Mouse (Mus musculus) limb, embryonic 11.5 days (tissue): ENCODE measurements around the gene Unc13b. TPM values are rescaled to one million over a fixed set of nuclear protein-coding genes. Genes with fewer than 3 reads are reported as not detected.

Source experiments
- ATAC-seq: fragments of 200-750 bp; cut with Nextera tagmentation; 2 replicates; pipeline ENCODE4 v1.8.0; 2017; ENCODE audit warnings: low read depth; ENCODE audit not compliant: insufficient number of reproducible peaks, low FRiP score, low TSS enrichment
- DNase-seq: peaks from one replicate; pipeline ENCODE4 v3.0.0-alpha.2; 2015; ENCODE audit warnings: low spot score
- H3K27ac ChIP-seq: fragments of 300-500 bp; sonication (generic); replicated peaks from 2 replicates; pipeline ENCODE4 v1.5.1; 2014; ENCODE audit warnings: low read depth, mild to moderate bottlenecking, low read length
- H3K27me3 ChIP-seq: fragments of 300-500 bp; sonication (generic); 2 replicates; pipeline ENCODE4 v1.6.1; 2014; ENCODE audit warnings: mild to moderate bottlenecking, low read length, mixed read lengths; ENCODE audit not compliant: control insufficient read depth, insufficient read depth
- H3K36me3 ChIP-seq: fragments of 300-500 bp; sonication (generic); 2 replicates; pipeline ENCODE4 v1.6.1; 2014; ENCODE audit warnings: mild to moderate bottlenecking, low read length, moderate library complexity, mixed read lengths; ENCODE audit not compliant: control insufficient read depth, insufficient read depth
- H3K4me1 ChIP-seq: fragments of 300-500 bp; sonication (generic); 2 replicates; pipeline ENCODE4 v1.6.1; 2014; ENCODE audit warnings: low read length, mixed read lengths; ENCODE audit not compliant: control insufficient read depth, insufficient read depth
- H3K4me2 ChIP-seq: fragments of 300-500 bp; sonication (generic); 2 replicates; pipeline ENCODE4 v1.6.1; 2014; ENCODE audit warnings: low read depth, mild to moderate bottlenecking, moderate library complexity; ENCODE audit not compliant: severe bottlenecking
- H3K4me3 ChIP-seq: fragments of 300-500 bp; sonication (generic); 2 replicates; pipeline ENCODE4 v1.5.1; 2014; ENCODE audit warnings: low read depth, low read length
- H3K9ac ChIP-seq: fragments of 300-500 bp; sonication (generic); 2 replicates; pipeline ENCODE4 v1.6.1; 2014; ENCODE audit warnings: mild to moderate bottlenecking, low read length
- H3K9me3 ChIP-seq: fragments of 300-500 bp; sonication (generic); 2 replicates; pipeline ENCODE4 v1.6.1; 2016; ENCODE audit warnings: low read length; ENCODE audit not compliant: control insufficient read depth
- WGBS: fragments of 180-500 bp; shearing (Covaris S2); extraction: QIAGEN DNeasy Blood & Tissue Kit; methylation state at CpG from one replicate; pipeline ENCODE4 v1.1.7; 2014; 5-methylcytosine and 5-hydroxymethylcytosine counted together
- polyA plus RNA-seq: library from polyadenylated mRNA; unstranded; fragments of >200 nt; fragmentation: Nextera tagmentation; extraction: Ambion mirVana; gene quantifications from 2 replicates; pipeline ENCODE4 v1.2.1, GENCODE M21; 2014

Unc13b gene
- polyA plus RNA-seq, 1 experiment from 2014 or later, result 2.4 TPM

GRCm38 (mm10) chr4:43161124-43161657, 102.4 kb downstream of the Unc13b start:
- ATAC-seq (no peak), DNase-seq (no peak)
- Histone ChIP-seq H3K27me3 (no peaks in the 10 kb centered on the region), H3K9me3 (no peaks in the 10 kb centered on the region), H3K4me2 (no peak overlapping the region), H3K4me1 (no peaks in the 10 kb centered on the region), H3K4me3 (no peak overlapping the region), H3K9ac (no peak overlapping the region), H3K36me3 (no peaks in the 10 kb centered on the region), H3K27ac (no peak overlapping the region)
- WGBS, result 96% methylated on average over 3 of the region's 3 CpGs

- 73% methylated on average over 3 of the region's 3 CpGs for WGBS
- no peak overlapping the region for H3K4me2 ChIP-seq
- no peaks in the 10 kb centered on the region for H3K9me3 ChIP-seq
- ATAC-seq (no peak), DNase-seq (no peak)
- H3K9ac ChIP-seq, result no peak overlapping the region
- H3K27me3 ChIP-seq, result no peaks in the 10 kb centered on the region
- H3K4me3 ChIP-seq, result no peak overlapping the region
- H3K4me1 ChIP-seq, result no peaks in the 10 kb centered on the region
- no peaks in the 10 kb centered on the region for H3K36me3 ChIP-seq
- no peak overlapping the region for H3K27ac ChIP-seq
Measured at GRCm38 (mm10) chr4:43163205-43163604, 104.5 kb downstream of the Unc13b start.

- DNase-seq, result no peak
- no peak for ATAC-seq
- no peaks in the 10 kb centered on the region for H3K4me1 ChIP-seq
- no peaks in the 10 kb centered on the region for H3K36me3 ChIP-seq
- H3K9ac ChIP-seq, result no peak overlapping the region
- H3K4me3 ChIP-seq, result no peak overlapping the region
- H3K9me3 ChIP-seq, result no peaks in the 10 kb centered on the region
- 88% methylated on average over 12 of the region's 12 CpGs for WGBS
- no peak overlapping the region for H3K27ac ChIP-seq
- no peaks in the 10 kb centered on the region for H3K27me3 ChIP-seq
- H3K4me2 ChIP-seq, result no peak overlapping the region
Measured at GRCm38 (mm10) chr4:43165403-43166005, 106.8 kb downstream of the Unc13b start.

GRCm38 (mm10) chr4:43170028-43170427, 111.3 kb downstream of the Unc13b start:
- 81% methylated on average over 3 of the region's 3 CpGs for WGBS
- DNase-seq (no peak), ATAC-seq (no peak)
- Histone ChIP-seq H3K4me2 (no peak overlapping the region), H3K4me3 (no peak overlapping the region), H3K9me3 (no peaks in the 10 kb centered on the region), H3K9ac (no peak overlapping the region), H3K4me1 (no peaks in the 10 kb centered on the region), H3K27me3 (no peaks in the 10 kb centered on the region), H3K36me3 (no peaks in the 10 kb centered on the region), H3K27ac (no peak overlapping the region)

- Histone ChIP-seq H3K4me3 (no peak overlapping the region), H3K4me2 (no peak overlapping the region), H3K27me3 (no peaks in the 10 kb centered on the region), H3K36me3 (no peaks in the 10 kb centered on the region), H3K9me3 (no peaks in the 10 kb centered on the region), H3K4me1 (no peaks in the 10 kb centered on the region), H3K9ac (no peak overlapping the region), H3K27ac (no peak overlapping the region)
- ATAC-seq (no peak), DNase-seq (no peak)
- 88% methylated on average over 2 of the region's 2 CpGs for WGBS
Measured at GRCm38 (mm10) chr4:43177126-43177525, 118.4 kb downstream of the Unc13b start.

GRCm38 (mm10) chr4:43182474-43183168, 123.9 kb downstream of the Unc13b start:
- H3K4me2 ChIP-seq, result no peak overlapping the region
- no peaks in the 10 kb centered on the region for H3K27me3 ChIP-seq
- no peak overlapping the region for H3K27ac ChIP-seq
- no peaks in the 10 kb centered on the region for H3K36me3 ChIP-seq
- 80% methylated on average over 8 of the region's 8 CpGs for WGBS
- ATAC-seq, result no peak
- no peaks in the 10 kb centered on the region for H3K4me1 ChIP-seq
- DNase-seq, result no peak
- no peak overlapping the region for H3K9ac ChIP-seq
- no peak overlapping the region for H3K4me3 ChIP-seq
- no peaks in the 10 kb centered on the region for H3K9me3 ChIP-seq

GRCm38 (mm10) chr4:43187439-43187838, 128.7 kb downstream of the Unc13b start:
- Histone ChIP-seq H3K27ac (no peak overlapping the region), H3K9me3 (no peaks in the 10 kb centered on the region), H3K27me3 (no peaks in the 10 kb centered on the region), H3K4me2 (no peak overlapping the region), H3K36me3 (no peaks in the 10 kb centered on the region), H3K9ac (no peak overlapping the region), H3K4me3 (no peak overlapping the region), H3K4me1 (no peaks in the 10 kb centered on the region)
- no peak for ATAC-seq
- no peak for DNase-seq
- 86% methylated on average over 2 of the region's 2 CpGs for WGBS

- Histone ChIP-seq H3K4me3 (no peak overlapping the region), H3K4me1 (no peaks in the 10 kb centered on the region), H3K27ac (no peak overlapping the region), H3K36me3 (no peaks in the 10 kb centered on the region), H3K4me2 (no peak overlapping the region), H3K9ac (no peak overlapping the region), H3K9me3 (no peaks in the 10 kb centered on the region), H3K27me3 (no peaks in the 10 kb centered on the region)
- ATAC-seq (no peak), DNase-seq (no peak)
- WGBS, result 71% methylated on average over 5 of the region's 5 CpGs
Measured at GRCm38 (mm10) chr4:43189381-43189780, 130.6 kb downstream of the Unc13b start.
